Mouse (Mus musculus) ES-E14 (cell line): ENCODE measurements around the gene Lgals1.

Experiments
- CHD2 ChIP-seq: IDR thresholded peaks from 2 replicates; pipeline ENCODE4 v1.6.1; 2014; ENCODE audit warnings: mild to moderate bottlenecking, low read depth, low read length, inconsistent platforms
- HCFC1 ChIP-seq: IDR thresholded peaks from 2 replicates; pipeline ENCODE4 v1.6.1; 2012; ENCODE audit warnings: low read length, inconsistent platforms, borderline replicate concordance; ENCODE audit not compliant: insufficient read depth
- ZC3H11A ChIP-seq: IDR thresholded peaks from 2 replicates; pipeline ENCODE4 v1.6.1; 2012; ENCODE audit warnings: low read depth, mild to moderate bottlenecking, inconsistent platforms, low read length, borderline replicate concordance
- ZNF384 ChIP-seq: IDR thresholded peaks from 2 replicates; pipeline ENCODE4 v1.6.1; 2012; ENCODE audit warnings: low read depth, low read length, inconsistent platforms

GRCm38 (mm10) chr15:78881828-78882227, 44.7 kb upstream of the Lgals1 start:
- no peak for TF ChIP-seq ZNF384
- no peak for TF ChIP-seq ZC3H11A
- no peak for TF ChIP-seq CHD2
- no peak for TF ChIP-seq HCFC1
